ENCODE assay signal across 30 mouse cellular contexts in the genomic region with DNA sequence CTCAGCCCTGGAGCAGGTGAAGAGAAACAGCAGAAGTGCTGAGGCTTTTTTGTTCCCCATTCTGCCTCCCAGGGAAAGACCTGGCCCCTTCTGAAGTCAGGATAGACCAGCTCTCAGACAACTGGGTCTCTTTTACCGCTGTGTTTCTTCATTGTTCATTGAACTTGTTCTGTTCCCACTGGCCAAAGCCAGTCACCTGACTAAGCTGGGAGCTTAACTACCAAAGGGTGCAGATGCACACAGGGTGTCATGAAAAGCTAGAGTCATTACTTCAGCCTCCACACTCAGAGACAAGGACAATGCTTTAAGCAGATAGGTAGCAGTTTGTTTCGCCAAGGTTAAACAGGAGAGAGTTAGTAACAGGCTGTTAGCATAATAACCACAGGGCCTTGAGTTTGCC. TPM values are rescaled to one million over a fixed set of nuclear protein-coding genes. Genes with fewer than 3 reads are reported as not detected.
DNase-seq lines count a peak whose midpoint lies in the region; ATAC-seq lines count a peak whose summit lies in the region.
"Had no signal": no experiment of that assay in that cellular context is flagged by ENCODE, and none has a peak within 500 bp of the region (broad histone marks: within the 10 kb centered on the region; RNA-seq: fewer than 3 reads in every experiment).

No protein-coding gene starts in this region.

- H3K9me3 ChIP-seq in heart, embryonic 13.5 days, result no peaks in the 10 kb centered on the region
- no peaks in the 10 kb centered on the region for H3K9me3 ChIP-seq in liver, embryonic 15.5 days (replicated peaks)
- H3K9me3 ChIP-seq in midbrain, embryonic 15.5 days, result no peaks in the 10 kb centered on the region
- H3K9me3 ChIP-seq: embryonic facial prominence, embryonic 13.5 days; hindbrain, embryonic 12.5 days; intestine, embryonic 15.5 days; limb, embryonic 13.5 days; liver, embryonic 12.5 days; midbrain, embryonic 12.5 days; stomach, embryonic 15.5 days had no signal

- no peak overlapping the region for H3K4me3 ChIP-seq in heart, embryonic 13.5 days
- H3K4me3 ChIP-seq in liver, embryonic 15.5 days (replicated peaks), result no peak overlapping the region
- H3K4me3 ChIP-seq in midbrain, embryonic 15.5 days, result no peak overlapping the region
- H3K4me3 ChIP-seq: embryonic facial prominence, embryonic 13.5 days; heart, adult 2 months; hindbrain, embryonic 12.5 days; intestine, embryonic 15.5 days; layer of hippocampus, adult 2 months; limb, embryonic 13.5 days; liver, embryonic 12.5 days; midbrain, embryonic 12.5 days; stomach, embryonic 15.5 days had no signal

- DNase-seq in heart, postnatal 4 days, result no peak
- no peak for DNase-seq in liver
- DNase-seq in left cerebral cortex, adult 11 months (ENCODE audit: low spot score), result no peak
- DNase-seq: adrenal gland, adult 2 months; cerebellum, adult 9-10 months; gastrocnemius, postnatal 14 days; heart, postnatal 14 days; kidney, adult 2 months; kidney, postnatal 36 days; lung, embryonic 14.5 days; lung, postnatal 14 days; retina, postnatal 1 day; right cerebral cortex, postnatal 25 days had no signal

- peak overlapping the region; percentile 46 for H3K27ac ChIP-seq in heart, embryonic 13.5 days (replicated peaks)
- H3K27ac ChIP-seq in liver, embryonic 15.5 days (replicated peaks), result 0 out of 2 replicates have a peak overlapping the region, but pooled peaks have one; percentile 0
- H3K27ac ChIP-seq in midbrain, embryonic 15.5 days, result no peak overlapping the region
- H3K27ac ChIP-seq: embryonic facial prominence, embryonic 13.5 days; heart, adult 2 months; hindbrain, embryonic 12.5 days; hindbrain, postnatal 0 days; intestine, embryonic 15.5 days; layer of hippocampus, adult 2 months; limb, embryonic 13.5 days; liver, embryonic 12.5 days; midbrain, embryonic 12.5 days; stomach, embryonic 15.5 days had no signal

- H3K36me3 ChIP-seq in heart, embryonic 13.5 days, result peaks cover 76% of the 10 kb centered on the region
- peaks cover 28% of the 10 kb centered on the region for H3K36me3 ChIP-seq in liver, embryonic 15.5 days (replicated peaks)
- H3K36me3 ChIP-seq in midbrain, embryonic 15.5 days (replicated peaks), result peaks cover 27% of the 10 kb centered on the region; the same call in 1 of the 2 replicates

- peaks cover 21% of the 10 kb centered on the region for H3K27me3 ChIP-seq in heart, embryonic 13.5 days (replicated peaks)
- H3K27me3 ChIP-seq in liver, embryonic 15.5 days, result no peaks in the 10 kb centered on the region
- H3K27me3 ChIP-seq in midbrain, embryonic 15.5 days (replicated peaks), result no peaks in the 10 kb centered on the region
- H3K27me3 ChIP-seq: embryonic facial prominence, embryonic 13.5 days; hindbrain, embryonic 12.5 days; intestine, embryonic 15.5 days; limb, embryonic 13.5 days; liver, embryonic 12.5 days; midbrain, embryonic 12.5 days; stomach, embryonic 15.5 days had no signal

- 79% methylated on average over 2 of the region's 2 CpGs for WGBS in heart, embryonic 13.5 days
- 35% methylated on average over 2 of the region's 2 CpGs for WGBS in liver, embryonic 15.5 days (ENCODE audit: insufficient replicate concordance)
- 92% methylated on average over 2 of the region's 2 CpGs for WGBS in midbrain, embryonic 15.5 days

- H3K4me1 ChIP-seq in heart, embryonic 13.5 days, result peaks cover 19% of the 10 kb centered on the region
- H3K4me1 ChIP-seq in liver, embryonic 15.5 days (replicated peaks), result 0 out of 2 replicates have a peak, but pooled peaks cover 7% of the 10 kb centered on the region
- no peaks in the 10 kb centered on the region for H3K4me1 ChIP-seq in midbrain, embryonic 15.5 days
- H3K4me1 ChIP-seq: hindbrain, embryonic 12.5 days; intestine, embryonic 15.5 days; limb, embryonic 13.5 days; liver, embryonic 12.5 days; midbrain, embryonic 12.5 days; stomach, embryonic 15.5 days had no signal

- H3K4me2 ChIP-seq in heart, embryonic 13.5 days, result no peak overlapping the region
- no peak overlapping the region for H3K4me2 ChIP-seq in liver, embryonic 15.5 days
- no peak overlapping the region for H3K4me2 ChIP-seq in midbrain, embryonic 15.5 days
- H3K4me2 ChIP-seq: embryonic facial prominence, embryonic 13.5 days; hindbrain, embryonic 12.5 days; intestine, embryonic 15.5 days; limb, embryonic 13.5 days; liver, embryonic 12.5 days; lung, embryonic 14.5 days; midbrain, embryonic 12.5 days; stomach, embryonic 15.5 days had no signal

- ATAC-seq in heart, embryonic 13.5 days (ENCODE audit: extremely low read depth, insufficient number of reproducible peaks, low FRiP score, low TSS enrichment), result no peak
- no peak for ATAC-seq in liver, embryonic 15.5 days (ENCODE audit: insufficient read depth)
- peak; percentile 2 to 4; a peak in 1 of 4 replicates for ATAC-seq in hematopoietic stem cell, adult 5-6 weeks (replicated peaks in 1 of 2; ENCODE audit: insufficient read depth in 1 of 2, low FRiP score in 2 of 2, low TSS enrichment in 1 of 2, low read depth in 1 of 2, poor library complexity in 2 of 2, severe bottlenecking in 2 of 2)
- ATAC-seq in midbrain, embryonic 15.5 days (replicated peaks), result no peak
- ATAC-seq: activated CD4-positive, CD25-positive, alpha-beta regulatory T cell, adult 4 months; CD4-positive, CD25-positive, alpha-beta regulatory T cell, adult 4 months; forebrain, embryonic 16.5 days; hindbrain, postnatal 0 days; intestine, embryonic 15.5 days; liver, embryonic 12.5 days had no signal

- H3K9ac ChIP-seq in heart, embryonic 13.5 days, result no peak overlapping the region
- no peak overlapping the region for H3K9ac ChIP-seq in liver, embryonic 15.5 days
- no peak overlapping the region for H3K9ac ChIP-seq in midbrain, embryonic 15.5 days
- H3K9ac ChIP-seq: embryonic facial prominence, embryonic 13.5 days; hindbrain, embryonic 12.5 days; intestine, embryonic 15.5 days; liver, embryonic 12.5 days; lung, embryonic 14.5 days; midbrain, embryonic 12.5 days; stomach, embryonic 15.5 days had no signal

RNA-seq across cellular contexts. Expression of a gene that starts 20.7 kb away (rescaled TPM):
- 29.9 and 31.7 TPM in 2 replicates for polyA plus RNA-seq in heart, embryonic 13.5 days (2015; fragmentation: Nextera tagmentation; extraction: Ambion mirVana)
- total RNA-seq in heart, postnatal 4 days (2021), result 10 to 100 TPM; 65.9 to 67.2 TPM
- polyA plus RNA-seq in liver, embryonic 15.5 days (2015; fragmentation: Nextera tagmentation; extraction: Ambion mirVana), result 2.8 and 2.9 TPM in 2 replicates
- total RNA-seq in hematopoietic stem cell, adult 5-6 weeks (2017), result 0.55 and 1.2 TPM in 2 replicates
- polyA plus RNA-seq in midbrain, embryonic 15.5 days (2015; fragmentation: Nextera tagmentation; extraction: Ambion mirVana), result 0.35 and 0.50 TPM in 2 replicates

RNA-seq across cellular contexts. Expression of a gene that starts 29.2 kb away (rescaled TPM):
- 20.2 and 22.5 TPM in 2 replicates for polyA plus RNA-seq in heart, embryonic 13.5 days (2015; fragmentation: Nextera tagmentation; extraction: Ambion mirVana)
- total RNA-seq in heart, postnatal 4 days (2021), result 10 to 100 TPM; 22.4 to 22.6 TPM
- polyA plus RNA-seq in liver, embryonic 15.5 days (2015; fragmentation: Nextera tagmentation; extraction: Ambion mirVana), result 14.2 and 16.1 TPM in 2 replicates
- total RNA-seq in hematopoietic stem cell, adult 5-6 weeks (2017), result 15.2 and 17.0 TPM in 2 replicates
- polyA plus RNA-seq in midbrain, embryonic 15.5 days (2015; fragmentation: Nextera tagmentation; extraction: Ambion mirVana), result 10.8 and 12.4 TPM in 2 replicates

RNA-seq across cellular contexts. Expression of a gene that starts 34.1 kb away (rescaled TPM):
- 52.9 and 59.4 TPM in 2 replicates for polyA plus RNA-seq in heart, embryonic 13.5 days (2015; fragmentation: Nextera tagmentation; extraction: Ambion mirVana)
- total RNA-seq in heart, postnatal 4 days (2021), result 10 to 100 TPM; 30.7 to 34.1 TPM
- polyA plus RNA-seq in liver, embryonic 15.5 days (2015; fragmentation: Nextera tagmentation; extraction: Ambion mirVana), result 24.4 and 25.1 TPM in 2 replicates
- 31.6 and 32.6 TPM in 2 replicates for total RNA-seq in hematopoietic stem cell, adult 5-6 weeks (2017)
- 112 and 115 TPM in 2 replicates for polyA plus RNA-seq in midbrain, embryonic 15.5 days (2015; fragmentation: Nextera tagmentation; extraction: Ambion mirVana)

RNA-seq across cellular contexts. Expression of a gene that starts 52.7 kb away (rescaled TPM):
- polyA plus RNA-seq in heart, embryonic 13.5 days (2015; fragmentation: Nextera tagmentation; extraction: Ambion mirVana), result 11.7 and 15.7 TPM in 2 replicates
- 1 to 10 TPM; 9.3 to 10.0 TPM for total RNA-seq in heart, postnatal 4 days (2021)
- 17.0 and 18.5 TPM in 2 replicates for polyA plus RNA-seq in liver, embryonic 15.5 days (2015; fragmentation: Nextera tagmentation; extraction: Ambion mirVana)
- total RNA-seq in hematopoietic stem cell, adult 5-6 weeks (2017), result 34.1 and 43.9 TPM in 2 replicates
- polyA plus RNA-seq in midbrain, embryonic 15.5 days (2015; fragmentation: Nextera tagmentation; extraction: Ambion mirVana), result 12.5 and 13.9 TPM in 2 replicates

Comparison
In these comparisons a context has a peak if more than half of its experiments do, and no peak if none do; other contexts are left out.
1. ATAC-seq: peak in hematopoietic stem cell, adult 5-6 weeks (2 of 2); none in heart, embryonic 13.5 days (single experiment), liver, embryonic 15.5 days (single experiment) and midbrain, embryonic 15.5 days (single experiment).